Mouse (Mus musculus): ENCODE data around the gene Ifna12.

- TF ChIP-seq CTCF (IDR thresholded peaks at IDR 0.05) (peak; percentile 89), POLR2A (IDR thresholded peaks at IDR 0.05; ENCODE audit: insufficient read depth, low read depth, low read length) (no peak)
Measured at GRCm38 (mm10) chr4:88641077-88641831, 38.1 kb upstream of the Ifna12 start.

All from heart, adult 2 months (tissue).